Mouse (Mus musculus) CH12F3 (cell line): Measurements from ENCODE around the gene Rbmxl1.
"Not testable (repeated sequence)": the region's sequence is repeated elsewhere in the genome, so short reads cannot be mapped to it uniquely, and the experiment has no call there.

Source experiments
- in situ Hi-C: fragments of 300-500 bp; cut with MboI; formaldehyde crosslinking; loops from 2 replicates; pipeline ENCODE4 v1.14.3; 2020; ENCODE audit warnings: low sequenced_read_pairs

Gene Rbmxl1

DNA sequence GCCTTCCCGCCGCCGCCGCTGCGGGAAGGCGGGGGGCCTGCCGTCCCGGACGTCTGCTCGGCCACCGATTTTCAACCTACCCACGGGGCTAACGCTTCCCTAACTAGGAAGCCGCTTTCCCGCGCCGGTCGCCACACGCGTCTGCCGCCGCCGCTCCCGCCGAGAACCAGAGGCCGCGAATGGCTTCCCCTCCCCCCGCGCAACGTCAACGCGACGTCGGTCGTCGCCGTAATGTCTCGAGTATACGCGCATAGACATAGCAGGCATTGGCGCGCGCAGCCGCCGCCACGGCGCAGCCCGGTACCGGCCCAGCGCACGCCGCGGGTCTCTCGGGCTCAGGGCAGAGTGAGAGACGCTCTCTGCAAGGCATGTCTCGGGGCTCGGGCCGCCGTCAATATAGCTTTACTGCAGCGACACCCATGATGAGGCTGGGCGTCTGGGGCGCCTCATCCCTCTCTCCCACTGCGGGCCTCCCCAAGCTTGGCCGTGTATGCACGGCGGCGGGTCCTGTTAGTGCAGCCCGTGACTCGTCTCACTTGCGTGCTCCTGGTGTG, at the start of gene Rbmxl1:
TSS of gene Rbmxl1 (minus strand) at position 180 of the 554 bp plus-strand sequence.
- in situ Hi-C loops = no loop called here

DNA sequence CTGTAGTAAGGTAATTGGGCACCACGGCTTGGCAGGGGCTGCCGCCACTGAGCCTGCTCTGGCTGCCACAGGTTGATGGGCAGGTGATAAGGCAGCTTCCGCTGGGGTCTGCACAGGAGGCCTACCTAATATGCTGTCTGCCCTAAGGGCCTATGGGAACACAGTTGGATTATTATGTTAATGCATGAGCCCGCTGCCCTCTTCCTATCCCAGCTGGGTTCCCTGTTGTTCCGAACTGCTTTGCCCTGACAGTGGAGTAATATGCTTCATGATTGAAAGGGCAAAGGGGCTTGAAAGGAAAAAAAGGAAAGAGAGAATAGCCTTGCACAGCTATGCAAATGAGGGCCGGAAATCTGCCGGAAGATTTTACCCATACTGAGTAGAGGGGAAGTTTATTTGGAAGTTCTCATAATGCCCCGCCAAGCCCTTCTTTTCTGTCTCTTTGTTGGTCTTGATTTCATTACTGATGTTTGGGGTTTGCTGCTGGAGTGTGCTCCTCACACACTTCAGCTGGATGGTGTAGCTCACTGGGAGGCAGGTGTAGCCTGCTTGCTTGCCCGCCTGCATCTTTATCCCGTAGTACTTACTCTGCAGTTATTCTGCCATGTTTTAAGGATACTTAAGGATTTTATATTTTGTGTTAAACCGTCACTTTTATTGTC, 48.2 kb upstream of the Rbmxl1 start:
- in situ Hi-C loops = no loop called here

DNA sequence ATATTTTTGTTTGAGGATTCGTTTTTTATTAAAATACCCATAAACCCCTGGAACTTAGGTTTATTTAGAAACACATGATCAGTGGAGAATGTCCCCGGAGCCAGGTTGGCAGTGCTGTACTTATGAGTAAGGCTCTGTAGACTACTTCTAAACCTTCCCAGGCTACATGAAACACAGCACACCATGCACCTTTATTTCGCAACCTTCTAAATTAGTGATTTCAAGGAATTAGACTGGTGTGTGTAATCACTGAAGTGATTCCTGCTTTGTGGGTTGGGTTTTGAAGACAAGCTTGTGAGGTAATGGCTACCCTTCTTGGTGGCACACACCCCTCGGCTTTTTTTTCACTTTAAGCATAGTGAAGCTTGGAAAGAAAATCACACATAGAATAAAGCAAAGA, 47.1 kb upstream of the Rbmxl1 start:
- in situ Hi-C loops = no loop called here

DNA sequence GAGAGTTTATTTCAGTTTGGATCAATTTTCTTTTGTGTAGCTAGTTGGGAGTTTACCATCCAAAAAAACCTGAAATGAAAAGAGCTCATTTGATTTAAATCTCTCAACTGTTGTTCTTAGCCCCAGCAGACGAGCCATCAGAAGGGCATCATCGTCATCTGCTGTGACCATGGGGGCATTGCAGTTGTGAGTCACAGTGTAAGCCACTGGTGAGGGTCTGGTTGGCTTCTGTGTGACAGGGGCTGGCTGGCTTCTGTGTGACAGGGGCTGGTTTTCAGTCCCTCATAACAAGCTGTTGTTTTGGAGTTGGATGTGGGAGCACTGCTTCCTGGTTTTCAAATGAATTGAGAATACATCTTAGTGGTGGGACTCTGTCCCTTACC, 42.0 kb upstream of the Rbmxl1 start:
- in situ Hi-C loops = no loop called here

DNA sequence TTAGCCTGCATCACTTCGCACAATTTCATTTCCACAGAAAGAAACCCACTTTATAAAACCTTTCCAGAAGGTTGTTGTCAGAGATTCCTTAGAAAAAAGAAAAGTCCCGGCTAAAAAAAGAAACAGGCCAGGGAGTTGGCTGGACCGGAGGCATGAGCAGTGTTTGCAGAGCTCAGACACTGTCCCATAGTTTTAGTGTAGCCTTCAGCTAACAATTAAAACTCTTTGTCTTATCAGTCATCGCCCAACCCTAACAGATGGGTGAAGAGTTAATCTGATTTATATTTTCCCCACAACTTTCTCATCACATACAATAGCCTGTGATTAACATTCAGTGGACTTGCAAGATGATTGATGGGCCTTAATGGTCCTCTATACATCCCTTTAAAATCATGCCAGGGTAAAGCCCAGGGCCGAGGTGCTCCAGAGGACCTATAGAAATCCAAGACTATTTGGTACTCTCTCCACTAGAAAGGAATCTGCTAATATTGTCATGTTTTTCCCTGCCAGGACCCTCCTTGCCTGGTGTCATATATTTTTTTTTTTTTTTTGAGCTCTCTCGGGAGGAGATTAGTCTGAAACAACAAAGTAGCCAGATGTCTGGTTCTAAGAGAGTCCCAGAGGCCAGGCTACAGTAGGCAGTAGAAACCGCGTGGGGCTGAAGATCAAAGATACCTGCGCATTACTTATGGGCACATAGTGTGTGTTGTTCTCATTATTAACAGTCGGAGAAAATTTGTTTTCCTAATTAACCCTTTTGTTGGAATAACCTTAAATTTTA, 41.5 kb upstream of the Rbmxl1 start:
- in situ Hi-C loops = no loop called here

DNA sequence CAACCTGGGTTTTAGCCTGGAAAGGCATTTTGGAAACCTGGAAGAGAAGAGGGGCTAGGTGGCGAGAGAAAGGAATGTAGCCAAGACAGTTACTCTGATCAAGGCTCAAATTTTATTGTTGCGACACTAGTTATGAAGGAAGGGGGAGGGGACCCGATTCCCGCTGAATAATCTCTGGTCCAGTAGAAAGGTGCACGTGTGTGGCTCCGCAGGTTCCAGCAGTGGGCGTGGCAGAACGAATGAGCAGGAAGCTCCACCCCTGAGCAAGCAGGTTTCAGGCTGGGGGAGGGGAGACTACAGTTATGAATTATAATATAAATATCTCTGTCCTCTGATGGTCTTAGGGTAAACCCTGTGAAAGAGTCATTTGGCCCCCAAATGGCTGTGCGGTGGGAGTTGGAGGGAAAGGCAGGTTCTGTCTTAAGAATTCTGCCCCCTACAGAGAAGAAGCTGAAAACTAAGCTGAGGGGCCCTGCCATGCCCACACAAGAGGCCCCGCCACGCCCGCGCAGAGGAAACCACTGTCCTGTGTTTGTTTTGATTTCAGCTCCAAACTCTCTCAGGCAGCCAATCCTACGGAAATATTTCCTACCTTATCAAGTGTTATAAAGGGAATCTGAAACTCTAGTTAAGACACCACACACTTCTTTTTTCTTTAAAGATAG, 36.6 kb upstream of the Rbmxl1 start:
- in situ Hi-C loops = not testable (repeated sequence)

DNA sequence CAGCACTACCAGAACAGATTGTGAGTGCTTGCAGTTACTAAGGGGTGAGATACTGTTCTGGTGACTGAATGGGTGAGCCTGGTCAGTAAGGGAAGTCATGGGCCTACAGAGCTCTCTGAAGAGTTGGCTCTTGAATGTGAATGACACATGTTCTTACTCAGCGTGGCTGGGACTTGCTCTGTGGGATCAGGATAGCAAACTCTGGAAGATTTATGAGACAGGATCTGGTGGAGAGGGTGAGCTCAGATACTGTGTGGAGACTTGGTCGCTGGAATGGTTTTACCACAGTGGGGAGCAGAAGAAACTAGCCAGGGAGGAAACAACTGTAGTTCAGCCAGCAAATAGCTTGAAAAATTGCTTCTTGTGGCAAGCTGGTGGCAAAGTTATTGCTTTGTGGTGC, 35.8 kb upstream of the Rbmxl1 start:
- in situ Hi-C loops = no loop called here

DNA sequence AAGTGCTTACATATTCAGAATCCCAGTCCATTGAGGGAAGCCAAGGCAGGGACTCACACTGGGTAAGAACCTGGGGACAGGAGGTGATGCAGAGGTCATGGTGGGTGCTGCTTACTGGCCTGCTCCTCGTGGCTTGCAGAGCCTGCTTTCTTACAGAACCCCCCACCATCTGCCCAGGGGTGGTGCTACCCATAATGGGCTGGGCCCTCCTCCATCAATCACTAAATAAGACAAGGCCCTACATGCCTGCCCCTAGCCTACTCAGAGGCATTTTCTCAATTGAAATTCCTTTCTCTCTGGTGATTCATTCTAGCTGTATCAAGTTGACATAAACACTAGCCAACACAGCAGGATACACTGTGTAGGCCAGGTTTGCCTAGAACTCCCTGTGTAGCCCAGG, 34.9 kb upstream of the Rbmxl1 start:
- in situ Hi-C loops = no loop called here

DNA sequence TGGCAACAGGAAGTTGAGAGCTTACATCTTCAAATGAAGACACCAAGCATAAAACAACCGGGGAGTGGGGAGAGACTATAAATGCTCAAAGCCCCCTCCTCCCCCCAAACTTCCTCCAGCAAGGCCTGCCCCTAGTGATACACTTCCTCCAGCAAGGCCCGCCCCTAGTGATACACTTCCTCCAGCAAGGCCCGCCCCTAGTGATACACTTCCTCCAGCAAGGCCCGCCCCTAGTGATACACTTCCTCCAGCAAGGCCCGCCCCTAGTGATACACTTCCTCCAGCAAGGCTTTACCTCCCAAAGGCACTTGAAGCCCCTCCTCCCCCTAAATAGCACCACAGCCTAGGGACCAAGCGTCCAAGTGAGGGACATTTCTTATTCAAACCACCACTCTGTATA, 34.0 kb upstream of the Rbmxl1 start:
- in situ Hi-C loops = not testable (repeated sequence)

DNA sequence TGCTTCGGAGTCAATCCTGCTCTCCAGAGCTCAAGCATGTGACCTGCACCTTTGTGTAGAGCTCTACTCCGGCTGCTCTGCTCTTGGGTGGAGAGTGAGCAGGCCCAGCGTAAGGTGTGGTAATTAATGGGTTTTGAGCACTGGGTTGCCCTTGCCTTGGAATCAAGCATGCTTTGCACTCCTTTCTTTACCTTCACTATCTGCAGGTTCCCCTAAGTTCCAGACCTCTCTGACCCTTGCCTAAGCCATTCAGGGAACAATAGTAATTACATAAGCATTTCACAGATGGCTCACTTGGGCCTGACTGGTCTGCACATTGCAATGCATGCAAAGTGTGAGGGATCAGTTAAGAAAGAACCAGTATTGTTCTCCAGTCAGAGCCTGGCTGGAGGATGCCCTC, 29.1 kb upstream of the Rbmxl1 start:
- in situ Hi-C loops = no loop called here

DNA sequence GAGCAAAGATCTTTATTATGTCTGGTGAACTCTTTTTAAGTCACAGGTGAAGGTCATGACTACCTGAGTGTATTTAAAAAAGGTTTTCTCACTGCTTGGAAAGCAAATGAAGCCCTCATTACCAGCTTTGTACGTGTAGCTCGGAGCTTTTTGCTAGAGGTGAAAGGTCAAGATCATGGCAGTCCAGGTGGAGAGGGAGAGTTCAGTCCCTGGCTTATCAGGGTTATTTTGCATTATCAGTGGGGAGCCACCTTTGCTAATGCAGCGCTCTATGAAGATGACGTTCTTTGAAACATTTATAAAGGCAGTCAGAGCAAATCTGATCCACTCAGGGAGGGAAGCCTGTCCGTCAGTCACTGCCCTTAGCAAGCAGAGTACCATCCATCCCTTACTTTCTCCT, 28.0 kb upstream of the Rbmxl1 start:
- in situ Hi-C loops = no loop called here

DNA sequence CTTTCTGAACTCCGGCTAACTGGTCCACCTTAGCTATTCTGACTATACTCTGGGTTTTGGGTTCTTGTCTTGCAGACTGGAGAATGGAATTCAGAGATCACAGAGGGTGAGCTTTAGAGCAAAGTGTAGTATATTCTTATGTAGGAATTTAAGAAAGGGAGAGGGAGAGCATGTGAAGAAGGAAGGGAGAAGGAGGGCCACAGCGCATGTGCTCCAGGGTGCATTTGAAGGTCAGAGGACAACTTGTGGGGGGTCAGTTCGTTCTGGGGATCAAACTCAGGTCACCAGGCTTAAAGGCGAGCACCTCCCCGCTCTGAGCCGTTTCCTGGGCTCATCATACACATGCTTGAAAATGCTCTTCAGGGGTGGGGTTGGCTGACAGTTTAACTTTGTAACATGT, 25.3 kb upstream of the Rbmxl1 start:
- in situ Hi-C loops = no loop called here

DNA sequence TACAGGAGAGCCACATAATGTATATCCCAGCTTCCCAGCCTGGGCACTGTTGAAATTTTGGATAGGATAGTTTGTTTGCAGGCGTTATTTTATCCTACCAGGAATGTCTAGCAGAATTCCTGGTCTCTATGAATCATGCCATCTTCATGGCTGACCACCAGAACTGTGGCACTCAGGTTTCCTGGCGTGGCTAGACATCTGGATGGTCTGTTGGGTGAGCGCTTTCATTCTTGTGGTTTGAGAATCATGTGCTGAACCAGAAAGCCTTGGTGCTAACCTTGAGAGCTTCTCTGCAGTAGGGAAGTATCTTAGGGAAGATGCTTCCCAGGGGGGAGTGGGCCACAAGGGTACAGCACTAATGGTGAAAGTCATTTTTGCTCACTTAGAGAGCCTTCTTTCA, 6.4 kb upstream of the Rbmxl1 start:
- in situ Hi-C loops = no loop called here

DNA sequence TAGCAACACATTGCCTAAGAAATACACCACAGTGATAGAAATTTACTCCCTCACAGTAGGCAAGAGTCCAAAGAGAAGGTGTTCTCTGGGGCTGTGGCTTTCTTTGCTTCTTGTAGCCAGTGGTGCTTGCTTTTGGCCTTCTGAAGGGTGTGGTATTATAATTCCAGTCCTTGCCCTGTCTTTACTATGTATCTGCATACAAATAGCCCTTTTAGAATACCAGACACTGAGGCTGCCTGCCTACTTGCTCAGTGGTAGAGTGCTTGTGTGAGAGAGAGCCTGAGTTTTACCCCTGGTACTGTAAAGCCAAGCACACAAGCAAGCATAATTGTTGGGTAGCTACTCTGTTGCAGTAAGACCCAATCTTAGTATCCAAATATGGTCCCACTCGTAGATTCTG, 6.0 kb upstream of the Rbmxl1 start:
- in situ Hi-C loops = no loop called here

DNA sequence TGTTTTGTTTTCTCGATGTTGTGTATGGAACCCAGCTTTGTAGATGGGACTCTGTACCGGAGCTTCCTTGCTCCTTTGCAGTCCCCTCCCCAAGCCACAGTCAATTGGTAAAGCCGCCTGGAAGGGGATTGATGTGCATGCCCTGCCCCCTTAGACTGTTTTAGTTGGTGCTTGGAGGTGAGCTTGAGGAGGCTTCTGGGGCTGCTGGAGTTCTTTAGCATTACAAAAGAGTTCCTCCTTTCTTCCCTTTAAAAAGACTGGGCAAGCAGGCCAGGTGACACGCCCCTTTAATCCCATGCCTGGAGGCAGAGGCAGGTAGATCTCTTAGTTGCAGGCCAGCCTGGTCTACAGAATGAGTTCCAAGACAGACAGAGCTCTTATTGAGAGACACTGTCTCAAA, 4.4 kb upstream of the Rbmxl1 start:
- in situ Hi-C loops = no loop called here

DNA sequence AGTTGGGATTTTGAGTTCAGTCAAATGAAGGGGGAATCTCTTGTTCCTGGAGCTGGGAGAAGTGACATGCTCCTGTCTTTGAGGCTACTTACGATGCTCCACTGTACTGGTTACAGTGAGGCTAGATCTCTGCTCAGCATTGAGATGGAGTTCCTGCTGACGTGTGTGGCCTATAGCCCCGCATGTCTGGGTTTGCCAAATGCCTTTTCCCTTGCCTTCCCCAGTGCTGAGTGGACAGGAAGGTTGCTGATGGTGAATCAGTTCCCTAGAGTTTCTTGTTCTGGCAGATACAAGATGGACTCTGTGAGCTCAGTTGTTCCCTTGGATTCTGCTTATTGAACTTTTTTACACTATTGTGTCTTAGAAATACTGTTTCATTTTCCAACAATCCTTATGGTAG, 2.2 kb upstream of the Rbmxl1 start:
- in situ Hi-C loops = no loop called here

DNA sequence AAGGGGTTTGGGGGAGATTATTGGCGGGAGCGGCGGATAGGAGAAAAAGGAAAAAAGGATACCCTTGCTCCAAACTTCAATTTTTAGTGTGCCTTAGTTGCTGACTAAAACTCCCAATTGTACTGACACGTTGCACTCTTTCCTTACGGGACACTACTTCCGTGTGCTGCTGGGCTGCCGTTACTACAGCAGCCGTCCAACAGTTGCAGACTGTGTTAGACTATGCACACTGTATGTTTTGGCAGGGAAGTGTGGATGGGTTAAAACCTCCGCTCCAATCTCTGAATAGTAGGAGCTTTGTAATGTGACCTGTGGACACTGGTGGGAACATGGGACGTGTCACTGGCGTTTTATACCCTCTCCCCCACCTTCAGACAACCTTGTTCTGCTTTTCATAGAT, 1.4 kb upstream of the Rbmxl1 start:
- in situ Hi-C loops = no loop called here

DNA sequence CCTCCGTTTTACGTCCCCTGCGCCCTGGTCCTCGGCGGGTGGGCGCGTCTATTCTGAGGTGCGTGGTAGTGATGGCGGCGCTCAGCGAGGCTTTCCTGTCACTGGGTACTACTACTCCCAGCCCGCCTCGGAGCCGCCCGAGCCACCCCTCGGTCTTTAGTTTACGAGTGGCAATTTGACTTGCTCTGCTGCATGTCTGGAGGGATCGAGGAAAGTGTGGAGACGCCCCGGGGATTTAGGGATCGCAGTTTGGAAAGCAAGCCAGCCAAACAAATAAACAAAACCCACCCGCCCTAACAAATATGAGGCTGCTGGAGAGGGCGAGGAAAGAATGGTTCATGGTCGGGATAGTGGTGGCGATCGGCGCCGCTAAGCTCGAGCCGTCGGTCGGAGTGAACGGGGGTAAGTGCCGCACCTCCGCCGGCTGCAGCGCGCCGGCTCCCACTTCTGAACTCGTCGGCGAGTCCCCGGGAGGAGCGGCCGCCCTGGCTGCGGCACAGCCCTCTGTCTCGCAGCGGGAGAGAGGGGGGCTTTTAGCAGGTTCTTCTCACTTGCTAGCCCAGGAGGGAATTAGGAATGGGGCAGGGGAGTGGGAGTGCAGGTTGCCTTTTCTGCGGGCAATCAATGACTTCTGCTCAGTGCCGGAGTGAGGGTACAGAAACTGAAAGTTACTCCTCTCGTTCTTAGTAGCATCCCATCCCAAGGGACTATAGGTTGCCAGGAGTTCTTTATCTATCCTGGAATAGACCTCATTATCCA, 754 bp upstream of the Rbmxl1 start, which contains the start of gene Slc10a7:
TSS of gene Slc10a7 (plus strand) at position 74 of the 759 bp plus-strand sequence.
- in situ Hi-C loops = no loop called here

DNA sequence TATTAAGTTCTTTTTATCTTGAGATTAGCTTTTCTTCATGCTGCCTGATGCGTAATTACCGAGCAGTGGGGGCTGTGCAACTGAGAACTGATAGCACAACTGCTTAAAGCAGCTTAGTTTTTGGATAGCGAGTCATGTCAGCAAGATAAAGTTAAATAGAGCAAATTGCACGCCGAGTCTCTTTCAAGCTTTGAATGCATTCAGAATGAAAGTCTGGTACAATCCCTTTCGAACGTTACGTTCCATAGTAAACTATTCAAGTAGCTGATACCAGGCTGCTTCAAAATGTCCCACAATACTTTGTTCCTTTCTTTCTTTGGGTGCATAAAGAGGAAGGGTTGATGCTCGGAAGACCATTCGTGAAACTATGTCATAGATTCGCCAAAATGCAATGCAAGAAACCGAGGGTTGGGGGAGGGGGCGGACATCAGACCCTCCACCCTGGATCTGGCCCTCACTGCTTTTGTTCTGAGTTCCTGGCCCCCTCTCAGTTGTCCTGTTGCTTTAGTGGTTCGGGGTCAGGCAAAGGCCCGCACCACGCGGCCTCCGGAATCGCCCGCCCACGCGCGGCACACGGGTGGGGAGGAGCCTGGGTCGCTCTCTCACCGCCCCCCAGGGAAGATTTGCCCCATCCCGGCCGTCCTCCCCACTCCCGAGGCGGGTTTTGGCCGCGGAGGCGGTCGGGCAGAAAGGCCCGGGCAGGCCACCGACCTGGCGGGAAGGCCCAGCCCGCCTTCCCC, 549 bp downstream of the Rbmxl1 start:
- in situ Hi-C loops = no loop called here

DNA sequence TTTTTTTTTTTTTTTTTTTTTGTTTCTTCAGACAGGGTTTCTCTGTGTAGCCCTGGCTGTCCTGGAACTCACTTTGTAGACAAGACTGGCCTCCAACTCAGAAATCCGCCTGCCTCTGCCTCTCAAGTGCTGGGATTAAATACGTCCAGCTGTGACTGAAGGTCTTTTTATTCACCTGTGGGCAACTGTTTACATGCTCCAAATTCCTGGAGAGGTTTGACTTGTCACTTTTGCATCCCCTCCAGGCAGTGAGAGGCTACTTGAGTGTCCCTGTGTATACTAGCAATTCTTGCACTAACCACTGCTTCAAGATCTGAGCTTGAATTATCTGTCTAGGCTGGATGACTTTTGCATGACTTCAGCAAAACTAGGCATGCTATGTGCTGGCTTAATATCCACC, 6.0 kb downstream of the Rbmxl1 start:
- in situ Hi-C loops = no loop called here
